Mouse (Mus musculus): Measurements from ENCODE around the gene Olfr1098. TPM values are rescaled to one million over a fixed set of nuclear protein-coding genes. Genes with fewer than 3 reads are reported as not detected.

Gene Olfr1098
- not detected in 2 replicates for total RNA-seq (2014; rRNA removed)
- not detected in 2 replicates for polyA plus RNA-seq (2015; fragmentation: Nextera tagmentation; extraction: Ambion mirVana)

GRCm38 (mm10) chr2:86924445-86924844, at the start of gene Olfr1098:
TSS of gene Olfr1098 (minus strand) at chr2:86924545.
- Histone ChIP-seq H3K27me3 (ENCODE audit: insufficient read depth, low read length) (no peaks in the 10 kb centered on the region), H3K9me3 (ENCODE audit: low read length) (no peaks in the 10 kb centered on the region), H3K27ac (no peak within 1 kb of the TSS), H3K9ac (replicated peaks; ENCODE audit: low read length) (no peak within 1 kb of the TSS), H3K4me2 (ENCODE audit: low read depth, low read length) (no peak within 1 kb of the TSS), H3K4me3 (ENCODE audit: low read length) (no peak within 1 kb of the TSS), H3K4me1 (ENCODE audit: insufficient read depth, low read length) (no peaks in the 10 kb centered on the region), H3K36me3 (ENCODE audit: insufficient read depth, low read length) (no peaks in the 10 kb centered on the region)
- no peak for TF ChIP-seq CTCF (IDR thresholded peaks at IDR 0.05; ENCODE audit: low read depth)
- DNase-seq (ENCODE audit: low spot score) (no peak), ATAC-seq (no peak)
- WGBS, result 89% methylated on average over 1 of the region's 1 CpGs

GRCm38 (mm10) chr2:86960593-86960992, 36.2 kb upstream of the Olfr1098 start, which contains the start of gene Olfr1099:
TSS of gene Olfr1099 (minus strand) at chr2:86960693.
- H3K9ac ChIP-seq (replicated peaks; ENCODE audit: low read length), result no peak within 1 kb of the TSS
- 66% methylated on average over 1 of the region's 1 CpGs for WGBS
- no peak for TF ChIP-seq CTCF (IDR thresholded peaks at IDR 0.05; ENCODE audit: low read depth)

DNA sequence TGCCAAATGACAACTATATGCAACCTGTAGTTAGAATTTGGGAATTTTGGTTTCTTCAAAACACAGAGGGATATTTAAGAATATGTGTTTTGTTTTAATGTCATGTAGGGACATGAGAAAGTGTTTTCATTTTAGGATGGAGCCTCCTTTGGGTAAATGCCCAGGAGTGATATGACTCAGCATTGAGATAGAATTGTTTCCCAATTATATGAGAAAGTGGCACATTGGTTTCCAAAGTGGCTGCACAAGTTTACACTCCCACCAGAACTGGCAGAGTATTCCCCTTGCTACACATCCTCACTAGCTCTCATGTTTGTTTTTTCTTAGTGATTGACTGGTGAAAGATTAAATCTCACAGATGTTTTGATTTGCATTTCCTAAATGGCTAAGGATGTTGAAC, 2.2 kb upstream of the Olfr1098 start:
- Histone ChIP-seq H3K4me1 (ENCODE audit: insufficient read depth, low read length) (no peaks in the 10 kb centered on the region), H3K9me3 (ENCODE audit: low read length) (no peaks in the 10 kb centered on the region), H3K4me3 (ENCODE audit: low read length) (no peak overlapping the region), H3K36me3 (ENCODE audit: insufficient read depth, low read length) (no peaks in the 10 kb centered on the region), H3K27ac (no peak overlapping the region), H3K27me3 (ENCODE audit: insufficient read depth, low read length) (no peaks in the 10 kb centered on the region), H3K4me2 (ENCODE audit: low read depth, low read length) (no peak overlapping the region), H3K9ac (replicated peaks; ENCODE audit: low read length) (no peak overlapping the region)
- ATAC-seq (no peak), DNase-seq (ENCODE audit: low spot score) (no peak)
- no peak for TF ChIP-seq CTCF (IDR thresholded peaks at IDR 0.05; ENCODE audit: low read depth)

More at GRCm38 (mm10) chr2:86960593-86960992, 36.2 kb upstream of the Olfr1098 start, which contains the start of gene Olfr1099:
- Histone ChIP-seq H3K4me3 (ENCODE audit: low read length) (no peak within 1 kb of the TSS), H3K27me3 (ENCODE audit: insufficient read depth, low read length) (no peaks in the 10 kb centered on the region), H3K4me2 (ENCODE audit: low read depth, low read length) (no peak within 1 kb of the TSS), H3K27ac (no peak within 1 kb of the TSS), H3K9me3 (ENCODE audit: low read length) (no peaks in the 10 kb centered on the region), H3K36me3 (ENCODE audit: insufficient read depth, low read length) (no peaks in the 10 kb centered on the region), H3K4me1 (ENCODE audit: insufficient read depth, low read length) (no peaks in the 10 kb centered on the region)
- DNase-seq (ENCODE audit: low spot score) (no peak), ATAC-seq (no peak)

DNA sequence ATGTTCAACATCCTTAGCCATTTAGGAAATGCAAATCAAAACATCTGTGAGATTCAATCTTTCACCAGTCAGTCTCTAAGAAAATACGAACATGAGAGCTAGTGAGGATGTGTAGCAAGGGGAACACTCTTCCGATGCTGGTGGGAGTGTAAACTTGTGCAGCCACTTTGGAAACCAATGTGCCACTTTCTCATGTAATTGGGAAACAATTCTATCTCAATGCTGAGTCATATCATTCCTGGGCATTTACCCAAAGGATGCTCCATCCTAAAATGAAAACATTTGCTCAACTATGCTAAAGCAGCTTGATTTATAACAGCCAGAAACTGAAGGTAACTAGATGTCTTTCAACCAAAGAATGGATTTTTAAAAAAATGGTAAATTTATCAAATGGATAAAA, 18.7 kb downstream of the Olfr1098 start:
- no peaks in the 10 kb centered on the region for H3K27me3 ChIP-seq (ENCODE audit: insufficient read depth, low read length)
- H3K4me1 ChIP-seq (ENCODE audit: insufficient read depth, low read length), result no peaks in the 10 kb centered on the region
- no peaks in the 10 kb centered on the region for H3K36me3 ChIP-seq (ENCODE audit: insufficient read depth, low read length)
- ATAC-seq (no peak), DNase-seq (ENCODE audit: low spot score) (no peak)
- H3K27ac ChIP-seq, result no peak overlapping the region
- no peak for TF ChIP-seq CTCF (IDR thresholded peaks at IDR 0.05; ENCODE audit: low read depth)
- H3K4me2 ChIP-seq (ENCODE audit: low read depth, low read length), result no peak overlapping the region
- no peak overlapping the region for H3K9ac ChIP-seq (replicated peaks; ENCODE audit: low read length)
- no peaks in the 10 kb centered on the region for H3K9me3 ChIP-seq (ENCODE audit: low read length)
- no peak overlapping the region for H3K4me3 ChIP-seq (ENCODE audit: low read length)
- WGBS, result 86% methylated on average over 2 of the region's 2 CpGs

DNA sequence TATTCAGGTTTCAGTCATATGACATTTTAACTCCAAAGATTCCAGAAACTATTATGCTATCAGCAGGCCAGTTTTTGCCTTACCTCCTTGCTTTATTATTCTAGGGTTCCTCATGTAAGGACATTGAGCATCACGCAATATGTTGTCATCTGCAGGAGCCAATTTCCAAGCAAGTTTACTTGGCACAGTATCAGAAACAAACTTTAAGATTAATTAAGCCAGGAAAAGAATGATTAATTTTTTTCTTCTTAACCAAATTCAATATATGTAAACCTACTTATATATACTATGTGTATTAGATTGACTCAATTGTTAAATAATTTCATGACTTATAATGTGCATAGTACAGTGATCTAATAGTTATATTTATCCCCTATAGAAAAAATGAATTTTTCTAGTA, 32.2 kb downstream of the Olfr1098 start, which contains the start of gene Olfr1097:
Gene Olfr1097, minus strand, starts transcription at position 101 of the 400 bp plus-strand sequence.
- no peak for TF ChIP-seq CTCF (IDR thresholded peaks at IDR 0.05; ENCODE audit: low read depth)
- 90% methylated on average over 1 of the region's 1 CpGs for WGBS
- Histone ChIP-seq H3K4me3 (ENCODE audit: low read length) (no peak within 1 kb of the TSS), H3K9ac (replicated peaks; ENCODE audit: low read length) (no peak within 1 kb of the TSS), H3K9me3 (ENCODE audit: low read length) (no peaks in the 10 kb centered on the region), H3K27ac (no peak within 1 kb of the TSS), H3K36me3 (ENCODE audit: insufficient read depth, low read length) (no peaks in the 10 kb centered on the region), H3K4me2 (ENCODE audit: low read depth, low read length) (no peak within 1 kb of the TSS), H3K4me1 (ENCODE audit: insufficient read depth, low read length) (no peaks in the 10 kb centered on the region), H3K27me3 (ENCODE audit: insufficient read depth, low read length) (no peaks in the 10 kb centered on the region)
- ATAC-seq (no peak), DNase-seq (ENCODE audit: low spot score) (no peak)

DNA sequence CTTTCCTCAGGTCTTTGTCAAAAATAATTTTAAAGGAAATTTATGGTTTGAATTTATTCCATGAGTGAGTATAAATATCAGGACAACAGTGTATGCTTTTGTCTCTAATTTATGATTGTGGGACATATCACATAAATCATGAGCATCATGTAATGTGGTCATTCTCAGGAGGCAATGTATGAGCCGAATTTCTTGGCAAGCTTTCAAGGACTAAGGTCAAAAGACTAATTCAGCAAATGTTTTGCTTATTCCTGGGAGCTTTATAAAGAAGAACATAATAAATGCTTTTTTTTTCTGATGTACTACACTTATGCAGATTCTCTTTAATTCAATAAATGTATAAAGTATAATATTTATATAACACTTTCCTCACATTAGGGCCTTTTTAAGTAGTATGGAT, 49.6 kb downstream of the Olfr1098 start, which contains the start of gene Gm13723:
Gene Gm13723, minus strand, starts transcription at position 101 of the 400 bp plus-strand sequence.
- Histone ChIP-seq H3K9ac (replicated peaks; ENCODE audit: low read length) (no peak within 1 kb of the TSS), H3K27me3 (ENCODE audit: insufficient read depth, low read length) (no peaks in the 10 kb centered on the region), H3K9me3 (ENCODE audit: low read length) (no peaks in the 10 kb centered on the region), H3K4me3 (ENCODE audit: low read length) (no peak within 1 kb of the TSS), H3K4me1 (ENCODE audit: insufficient read depth, low read length) (no peaks in the 10 kb centered on the region), H3K36me3 (ENCODE audit: insufficient read depth, low read length) (no peaks in the 10 kb centered on the region), H3K27ac (no peak within 1 kb of the TSS), H3K4me2 (ENCODE audit: low read depth, low read length) (no peak within 1 kb of the TSS)
- WGBS, result 45% methylated on average over 1 of the region's 1 CpGs
- ATAC-seq (no peak), DNase-seq (ENCODE audit: low spot score) (peak; percentile 12)
- TF ChIP-seq CTCF (IDR thresholded peaks at IDR 0.05; ENCODE audit: low read depth), result no peak

Other genes with a start within 250 kb of the Olfr1098 start
- not detected in 2 replicates for gene Olfr1086, start 244.5 kb downstream of the Olfr1098 start, total RNA-seq (2014; rRNA removed)
- gene Olfr1086, start 244.5 kb downstream of the Olfr1098 start, polyA plus RNA-seq (2015; fragmentation: Nextera tagmentation; extraction: Ambion mirVana), result not detected in 2 replicates
- not detected in 2 replicates for gene Olfr1087, start 226.2 kb downstream of the Olfr1098 start, total RNA-seq (2014; rRNA removed)
- gene Olfr1087, start 226.2 kb downstream of the Olfr1098 start, polyA plus RNA-seq (2015; fragmentation: Nextera tagmentation; extraction: Ambion mirVana), result not detected in 2 replicates
- not detected in 2 replicates for gene Olfr1089, start 190.8 kb downstream of the Olfr1098 start, total RNA-seq (2014; rRNA removed)
- gene Olfr1089, start 190.8 kb downstream of the Olfr1098 start, polyA plus RNA-seq (2015; fragmentation: Nextera tagmentation; extraction: Ambion mirVana), result not detected in 2 replicates
- gene Olfr1090, start 165.6 kb downstream of the Olfr1098 start, total RNA-seq (2014; rRNA removed), result not detected in 2 replicates
- gene Olfr1090, start 165.6 kb downstream of the Olfr1098 start, polyA plus RNA-seq (2015; fragmentation: Nextera tagmentation; extraction: Ambion mirVana), result not detected in 2 replicates
- not detected in 2 replicates for gene Olfr1093, start 142.1 kb downstream of the Olfr1098 start, total RNA-seq (2014; rRNA removed)
- not detected in 2 replicates for gene Olfr1093, start 142.1 kb downstream of the Olfr1098 start, polyA plus RNA-seq (2015; fragmentation: Nextera tagmentation; extraction: Ambion mirVana)
- not detected in 2 replicates for gene Olfr141, start 114.5 kb downstream of the Olfr1098 start, total RNA-seq (2014; rRNA removed)
- gene Olfr141, start 114.5 kb downstream of the Olfr1098 start, polyA plus RNA-seq (2015; fragmentation: Nextera tagmentation; extraction: Ambion mirVana), result not detected in 2 replicates
- gene Olfr1094, start 99.9 kb downstream of the Olfr1098 start, total RNA-seq (2014; rRNA removed), result not detected in 2 replicates
- not detected in 2 replicates for gene Olfr1094, start 99.9 kb downstream of the Olfr1098 start, polyA plus RNA-seq (2015; fragmentation: Nextera tagmentation; extraction: Ambion mirVana)
- not detected in 2 replicates for gene Olfr1095, start 72.8 kb downstream of the Olfr1098 start, total RNA-seq (2014; rRNA removed)
- not detected in 2 replicates for gene Olfr1095, start 72.8 kb downstream of the Olfr1098 start, polyA plus RNA-seq (2015; fragmentation: Nextera tagmentation; extraction: Ambion mirVana)
- gene Gm13723, start 49.7 kb downstream of the Olfr1098 start, total RNA-seq (2014; rRNA removed), result not detected in 2 replicates
- not detected in 2 replicates for gene Gm13723, start 49.7 kb downstream of the Olfr1098 start, polyA plus RNA-seq (2015; fragmentation: Nextera tagmentation; extraction: Ambion mirVana)
- not detected in 2 replicates for gene Olfr1097, start 32.3 kb downstream of the Olfr1098 start, total RNA-seq (2014; rRNA removed)
- not detected in 2 replicates for gene Olfr1097, start 32.3 kb downstream of the Olfr1098 start, polyA plus RNA-seq (2015; fragmentation: Nextera tagmentation; extraction: Ambion mirVana)
- gene Olfr1099, start 36.1 kb upstream of the Olfr1098 start, total RNA-seq (2014; rRNA removed), result not detected in 2 replicates
- not detected in 2 replicates for gene Olfr1099, start 36.1 kb upstream of the Olfr1098 start, polyA plus RNA-seq (2015; fragmentation: Nextera tagmentation; extraction: Ambion mirVana)
- not detected in 2 replicates for gene Olfr1100, start 55.4 kb upstream of the Olfr1098 start, total RNA-seq (2014; rRNA removed)
- gene Olfr1100, start 55.4 kb upstream of the Olfr1098 start, polyA plus RNA-seq (2015; fragmentation: Nextera tagmentation; extraction: Ambion mirVana), result not detected in 2 replicates
- gene Olfr1101, start 66.7 kb upstream of the Olfr1098 start, total RNA-seq (2014; rRNA removed), result not detected in 2 replicates
- gene Olfr1101, start 66.7 kb upstream of the Olfr1098 start, polyA plus RNA-seq (2015; fragmentation: Nextera tagmentation; extraction: Ambion mirVana), result not detected in 2 replicates
- not detected in 2 replicates for gene Olfr1102, start 73.9 kb upstream of the Olfr1098 start, total RNA-seq (2014; rRNA removed)
- gene Olfr1102, start 73.9 kb upstream of the Olfr1098 start, polyA plus RNA-seq (2015; fragmentation: Nextera tagmentation; extraction: Ambion mirVana), result not detected in 2 replicates
- gene Olfr1104, start 102.5 kb upstream of the Olfr1098 start, total RNA-seq (2014; rRNA removed), result not detected in 2 replicates
- not detected in 2 replicates for gene Olfr1104, start 102.5 kb upstream of the Olfr1098 start, polyA plus RNA-seq (2015; fragmentation: Nextera tagmentation; extraction: Ambion mirVana)
- not detected in 2 replicates for gene Olfr1105, start 112.0 kb upstream of the Olfr1098 start, total RNA-seq (2014; rRNA removed)
- not detected in 2 replicates for gene Olfr1105, start 112.0 kb upstream of the Olfr1098 start, polyA plus RNA-seq (2015; fragmentation: Nextera tagmentation; extraction: Ambion mirVana)
- gene Olfr1106, start 127.7 kb upstream of the Olfr1098 start, total RNA-seq (2014; rRNA removed), result not detected in 2 replicates
- gene Olfr1106, start 127.7 kb upstream of the Olfr1098 start, polyA plus RNA-seq (2015; fragmentation: Nextera tagmentation; extraction: Ambion mirVana), result not detected in 2 replicates
- gene Olfr1107, start 151.3 kb upstream of the Olfr1098 start, total RNA-seq (2014; rRNA removed), result not detected in 2 replicates
- gene Olfr1107, start 151.3 kb upstream of the Olfr1098 start, polyA plus RNA-seq (2015; fragmentation: Nextera tagmentation; extraction: Ambion mirVana), result not detected in 2 replicates
- not detected in 2 replicates for gene Olfr1109, start 171.5 kb upstream of the Olfr1098 start, total RNA-seq (2014; rRNA removed)
- gene Olfr1109, start 171.5 kb upstream of the Olfr1098 start, polyA plus RNA-seq (2015; fragmentation: Nextera tagmentation; extraction: Ambion mirVana), result not detected in 2 replicates
- gene Olfr259, start 190.0 kb upstream of the Olfr1098 start, total RNA-seq (2014; rRNA removed), result not detected in 2 replicates
- gene Olfr259, start 190.0 kb upstream of the Olfr1098 start, polyA plus RNA-seq (2015; fragmentation: Nextera tagmentation; extraction: Ambion mirVana), result not detected in 2 replicates
- not detected in 2 replicates for gene Olfr1110, start 215.8 kb upstream of the Olfr1098 start, total RNA-seq (2014; rRNA removed)
- not detected in 2 replicates for gene Olfr1110, start 215.8 kb upstream of the Olfr1098 start, polyA plus RNA-seq (2015; fragmentation: Nextera tagmentation; extraction: Ambion mirVana)
- not detected in 2 replicates for gene Olfr1111, start 228.1 kb upstream of the Olfr1098 start, total RNA-seq (2014; rRNA removed)
- not detected in 2 replicates for gene Olfr1111, start 228.1 kb upstream of the Olfr1098 start, polyA plus RNA-seq (2015; fragmentation: Nextera tagmentation; extraction: Ambion mirVana)

All from hindbrain, postnatal 0 days (tissue).